Mouse (Mus musculus): ENCODE results near the gene Zfp114.

- no peak for TF ChIP-seq POLR2A (IDR thresholded peaks at IDR 0.05; ENCODE audit: insufficient read depth, low read depth, low read length)
- no peak for TF ChIP-seq CTCF (IDR thresholded peaks at IDR 0.05; ENCODE audit: insufficient read depth, low read depth, low read length)
These were observed 464 bp downstream of the Zfp114 start for GRCm38 (mm10) chr7:24175337-24175711.
